Mouse (Mus musculus) CH12.LX (cell line): ENCODE measurements around the gene Slc1a7.

Experiments
- CHD2 ChIP-seq: IDR thresholded peaks from 2 replicates; pipeline ENCODE4 v1.6.1; 2011; ENCODE audit warnings: low read length, improper control_type of control experiment
- CTCF ChIP-seq, 2 experiments: IDR thresholded peaks in 1 of 2; conservative IDR thresholded peaks in 1 of 2; 2 replicates each; pipeline ENCODE4 v1.5.1; 2011 to 2012; ENCODE audit warnings: low read depth in 2 of 2, low read length in 2 of 2, improper control_type of control experiment in 1 of 2, inconsistent platforms in 1 of 2, mild to moderate bottlenecking in 1 of 2, moderate library complexity in 1 of 2
- EP300 ChIP-seq: IDR thresholded peaks from 2 replicates; pipeline ENCODE4 v1.6.1; 2011; ENCODE audit warnings: low read length, improper control_type of control experiment
- NRF1 ChIP-seq: IDR thresholded peaks from 2 replicates; pipeline ENCODE4 v1.6.1; 2014; ENCODE audit warnings: low read depth, mild to moderate bottlenecking, inconsistent platforms, low read length, improper control_type of control experiment, moderate library complexity
- POLR2A ChIP-seq: IDR thresholded peaks from 2 replicates; pipeline ENCODE4 v1.6.1; 2011; ENCODE audit warnings: low read depth, mild to moderate bottlenecking, improper control_type of control experiment, low read length
- RAD21 ChIP-seq: IDR thresholded peaks from 2 replicates; pipeline ENCODE4 v1.6.1; 2011; ENCODE audit warnings: low read depth, mild to moderate bottlenecking, low read length, improper control_type of control experiment, moderate library complexity
- TCF12 ChIP-seq: IDR thresholded peaks from 2 replicates; pipeline ENCODE4 v1.6.1; 2014; ENCODE audit warnings: low read depth, mild to moderate bottlenecking, inconsistent platforms, low read length, improper control_type of control experiment

DNA sequence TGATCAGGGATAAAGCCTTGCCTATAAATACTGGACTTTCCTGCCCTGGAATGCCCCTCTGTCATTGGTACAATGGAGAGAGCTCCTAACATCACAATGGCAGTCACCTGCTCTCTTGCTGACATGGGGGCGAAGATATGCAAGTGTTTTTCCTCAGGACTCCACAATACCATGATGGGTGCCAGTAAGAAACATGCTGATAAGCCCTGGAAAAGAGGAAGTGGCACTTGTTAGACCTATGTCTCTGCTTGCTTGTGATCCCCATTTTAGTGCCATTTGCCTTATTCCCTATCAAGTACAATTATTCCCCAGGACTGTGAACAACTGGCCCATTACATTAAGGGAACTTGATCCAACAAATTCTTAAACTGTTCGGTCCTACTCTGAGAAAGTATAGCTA, 39.4 kb upstream of the Slc1a7 start:
- no peak for TF ChIP-seq CTCF (conservative IDR thresholded peaks at IDR 0.05 in 1 of 2, IDR thresholded peaks at IDR 0.05 in 1 of 2; ENCODE audit: low read depth in 2 of 2, low read length in 2 of 2)
- no peak for TF ChIP-seq RAD21
- TF ChIP-seq POLR2A: no peak
- TF ChIP-seq NRF1: no peak
- no peak for TF ChIP-seq CHD2
- TF ChIP-seq TCF12: no peak
- no peak for TF ChIP-seq EP300
